Mouse (Mus musculus): ENCODE data around the gene Ccpg1. TPM values are rescaled to one million over a fixed set of nuclear protein-coding genes. Genes with fewer than 3 reads are reported as not detected.

Ccpg1 gene
- polyA plus RNA-seq, 1 experiment = 65.3 TPM

DNA sequence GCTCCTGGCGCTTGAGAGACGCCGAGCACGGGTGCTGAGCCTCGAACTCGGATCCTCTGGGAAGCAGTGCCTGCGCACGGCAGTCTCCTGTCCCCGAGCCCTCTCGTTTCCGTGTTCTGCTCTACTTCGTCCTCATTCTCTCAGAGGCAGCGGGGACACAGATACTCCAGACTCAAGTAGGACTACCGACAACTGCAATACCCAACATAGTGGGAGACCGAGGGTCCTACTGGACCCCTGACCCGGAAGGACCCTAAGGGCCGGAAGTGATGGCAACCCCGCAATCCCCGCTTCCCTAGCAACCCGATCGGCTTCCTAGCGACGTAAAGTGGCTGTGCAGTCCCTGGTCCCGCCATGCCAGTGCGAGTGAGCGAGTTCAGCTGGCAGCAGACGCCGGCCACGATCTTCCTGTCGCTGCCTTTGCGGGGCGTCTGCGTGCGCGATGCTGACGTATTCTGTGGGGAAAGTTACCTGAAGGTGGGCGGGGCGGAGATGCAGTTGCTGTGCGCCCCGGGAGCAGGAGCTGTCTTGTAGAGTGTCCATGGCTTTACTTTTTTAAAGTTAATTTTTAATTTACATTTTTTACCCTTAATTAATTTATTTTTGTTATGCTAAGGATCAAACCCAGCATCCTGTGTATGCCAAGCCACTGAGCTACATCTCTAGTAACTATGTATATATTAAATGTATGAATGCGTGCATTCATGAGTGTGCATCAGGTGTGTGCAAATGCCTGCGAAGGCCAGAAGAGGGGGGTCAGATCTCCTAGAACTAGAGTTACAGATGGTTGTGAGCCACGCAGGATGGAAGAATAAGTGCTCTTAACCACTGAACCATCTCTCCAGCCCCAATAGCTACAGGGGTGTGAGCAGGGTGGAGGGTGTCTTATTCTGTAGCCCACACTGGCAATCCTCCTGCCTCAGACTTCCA is 26.4 kb upstream of the Ccpg1 start, which contains the start of the genes Dyx1c1 and Gm44503:
Dyx1c1 (plus strand) TSS at position 265 of the 930 bp plus-strand sequence.
Gm44503 (plus strand) TSS at position 332 of the 930 bp plus-strand sequence.
- Histone ChIP-seq H3K27ac (ENCODE audit: control insufficient read depth, insufficient read depth, low read depth, low read length, poor library complexity) (peak within 1 kb of the TSS; percentile 47), H3K4me1 (ENCODE audit: control insufficient read depth, insufficient read depth, low read length) (peaks cover 2% of the 10 kb centered on the region; the same call in 1 of the 2 replicates)
- WGBS = 2% methylated on average over 43 of the region's 43 CpGs

GRCm38 (mm10) chr9:72961346-72961745 is 23.9 kb upstream of the Ccpg1 start:
- no peak overlapping the region for H3K4me3 ChIP-seq (replicated peaks; ENCODE audit: control insufficient read depth, low read depth, low read length)
- TF ChIP-seq POLR2A (IDR thresholded peaks at IDR 0.05; ENCODE audit: borderline replicate concordance, control insufficient read depth, low read depth, low read length) (no peak), CTCF (IDR thresholded peaks at IDR 0.05; ENCODE audit: control insufficient read depth, insufficient read depth, low read length) (no peak)
- H3K27ac ChIP-seq (ENCODE audit: control insufficient read depth, insufficient read depth, low read depth, low read length, poor library complexity) = peak overlapping the region; percentile 5; the same call in 1 of the 2 replicates
- 70% methylated on average over 8 of the region's 8 CpGs for WGBS
- H3K4me1 ChIP-seq (ENCODE audit: control insufficient read depth, insufficient read depth, low read length) = peaks cover 6% of the 10 kb centered on the region; the same call in 1 of the 2 replicates

More for the DNA sequence above, 26.4 kb upstream of the Ccpg1 start, which contains the start of the genes Dyx1c1 and Gm44503:
- TF ChIP-seq CTCF (IDR thresholded peaks at IDR 0.05; ENCODE audit: control insufficient read depth, insufficient read depth, low read length) = no peak
- TF ChIP-seq POLR2A (IDR thresholded peaks at IDR 0.05; ENCODE audit: borderline replicate concordance, control insufficient read depth, low read depth, low read length) = peak; percentile 50; the same call in 1 of the 2 replicates
- peak within 1 kb of the TSS; percentile 88 for H3K4me3 ChIP-seq (replicated peaks; ENCODE audit: control insufficient read depth, low read depth, low read length)

DNA sequence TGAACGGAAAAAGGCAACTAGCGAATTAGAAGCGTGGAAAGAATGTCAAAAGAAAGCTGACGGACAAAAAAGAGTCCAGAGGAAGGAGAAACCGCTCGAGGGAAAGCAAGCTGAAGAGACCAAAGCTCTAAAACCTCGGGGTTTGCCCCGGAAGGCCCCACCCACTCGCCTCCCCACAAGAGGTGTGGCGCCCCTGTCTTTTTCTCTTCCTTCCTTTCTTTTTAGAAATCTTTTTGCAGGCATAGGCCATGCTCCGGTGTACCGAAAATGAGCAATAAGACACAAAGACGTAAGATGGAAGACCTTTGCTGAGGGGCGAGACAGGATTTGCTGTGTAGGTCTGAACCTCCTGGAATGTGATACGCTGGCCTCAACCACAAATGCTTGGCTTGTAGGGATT is 23.3 kb upstream of the Ccpg1 start:
- TF ChIP-seq POLR2A (IDR thresholded peaks at IDR 0.05; ENCODE audit: borderline replicate concordance, control insufficient read depth, low read depth, low read length) (no peak), CTCF (IDR thresholded peaks at IDR 0.05; ENCODE audit: control insufficient read depth, insufficient read depth, low read length) (no peak)
- 36% methylated on average over 15 of the region's 15 CpGs for WGBS
- H3K4me3 ChIP-seq (replicated peaks; ENCODE audit: control insufficient read depth, low read depth, low read length) = no peak overlapping the region
- H3K4me1 ChIP-seq (ENCODE audit: control insufficient read depth, insufficient read depth, low read length) = peaks cover 6% of the 10 kb centered on the region; the same call in 1 of the 2 replicates
- H3K27ac ChIP-seq (ENCODE audit: control insufficient read depth, insufficient read depth, low read depth, low read length, poor library complexity) = no peak overlapping the region

GRCm38 (mm10) chr9:72968349-72969061 is 16.7 kb upstream of the Ccpg1 start:
- peak; percentile 68 for TF ChIP-seq CTCF (IDR thresholded peaks at IDR 0.05; ENCODE audit: control insufficient read depth, insufficient read depth, low read length)
- no peak for TF ChIP-seq POLR2A (IDR thresholded peaks at IDR 0.05; ENCODE audit: borderline replicate concordance, control insufficient read depth, low read depth, low read length)
- H3K4me1 ChIP-seq (ENCODE audit: control insufficient read depth, insufficient read depth, low read length) = peaks cover 5% of the 10 kb centered on the region
- H3K4me3 ChIP-seq (replicated peaks; ENCODE audit: control insufficient read depth, low read depth, low read length) = peak overlapping the region; percentile 68
- 9% methylated on average over 11 of the region's 11 CpGs for WGBS
- H3K27ac ChIP-seq (ENCODE audit: control insufficient read depth, insufficient read depth, low read depth, low read length, poor library complexity) = peak overlapping the region; percentile 93

- H3K4me1 ChIP-seq (ENCODE audit: control insufficient read depth, insufficient read depth, low read length) = peaks cover 5% of the 10 kb centered on the region
- H3K27ac ChIP-seq (ENCODE audit: control insufficient read depth, insufficient read depth, low read depth, low read length, poor library complexity) = no peak overlapping the region
- no peak for TF ChIP-seq POLR2A (IDR thresholded peaks at IDR 0.05; ENCODE audit: borderline replicate concordance, control insufficient read depth, low read depth, low read length)
- peak; percentile 32; the same call in 1 of the 2 replicates for TF ChIP-seq CTCF (IDR thresholded peaks at IDR 0.05; ENCODE audit: control insufficient read depth, insufficient read depth, low read length)
- H3K4me3 ChIP-seq (replicated peaks; ENCODE audit: control insufficient read depth, low read depth, low read length) = no peak overlapping the region
- 43% methylated on average over 7 of the region's 7 CpGs for WGBS
Measured at GRCm38 (mm10) chr9:72969874-72970273, 15.4 kb upstream of the Ccpg1 start.

GRCm38 (mm10) chr9:72972435-72972834 is 12.8 kb upstream of the Ccpg1 start:
- peaks cover 3% of the 10 kb centered on the region for H3K4me1 ChIP-seq (ENCODE audit: control insufficient read depth, insufficient read depth, low read length)
- TF ChIP-seq POLR2A (IDR thresholded peaks at IDR 0.05; ENCODE audit: borderline replicate concordance, control insufficient read depth, low read depth, low read length) (no peak), CTCF (IDR thresholded peaks at IDR 0.05; ENCODE audit: control insufficient read depth, insufficient read depth, low read length) (no peak)
- 86% methylated on average over 5 of the region's 5 CpGs for WGBS
- H3K4me3 ChIP-seq (replicated peaks; ENCODE audit: control insufficient read depth, low read depth, low read length) = no peak overlapping the region
- no peak overlapping the region for H3K27ac ChIP-seq (ENCODE audit: control insufficient read depth, insufficient read depth, low read depth, low read length, poor library complexity)

DNA sequence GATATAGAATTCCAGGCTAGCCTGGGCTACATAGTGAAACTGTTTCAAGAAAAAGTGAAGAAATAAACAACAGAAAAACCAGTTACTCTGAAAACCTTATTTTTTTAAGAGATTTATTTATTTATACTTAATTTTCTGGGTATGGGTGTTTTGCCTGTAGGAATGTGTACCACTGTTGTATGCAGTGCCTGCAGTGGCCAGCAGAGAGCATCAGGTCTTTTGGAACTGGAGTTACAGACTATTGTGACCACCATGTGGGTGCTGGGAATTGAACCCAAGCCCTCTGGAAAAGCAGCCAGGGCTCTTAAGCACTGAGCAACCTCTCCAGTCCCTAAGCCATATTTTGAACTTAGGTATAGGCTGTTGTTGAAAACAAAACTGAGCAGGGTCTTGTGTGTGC is 12.2 kb upstream of the Ccpg1 start:
- Histone ChIP-seq H3K4me1 (ENCODE audit: control insufficient read depth, insufficient read depth, low read length) (peaks cover 3% of the 10 kb centered on the region), H3K27ac (ENCODE audit: control insufficient read depth, insufficient read depth, low read depth, low read length, poor library complexity) (peak overlapping the region; percentile 8; the same call in 1 of the 2 replicates), H3K4me3 (replicated peaks; ENCODE audit: control insufficient read depth, low read depth, low read length) (no peak overlapping the region)
- TF ChIP-seq CTCF (IDR thresholded peaks at IDR 0.05; ENCODE audit: control insufficient read depth, insufficient read depth, low read length) (no peak), POLR2A (IDR thresholded peaks at IDR 0.05; ENCODE audit: borderline replicate concordance, control insufficient read depth, low read depth, low read length) (no peak)

DNA sequence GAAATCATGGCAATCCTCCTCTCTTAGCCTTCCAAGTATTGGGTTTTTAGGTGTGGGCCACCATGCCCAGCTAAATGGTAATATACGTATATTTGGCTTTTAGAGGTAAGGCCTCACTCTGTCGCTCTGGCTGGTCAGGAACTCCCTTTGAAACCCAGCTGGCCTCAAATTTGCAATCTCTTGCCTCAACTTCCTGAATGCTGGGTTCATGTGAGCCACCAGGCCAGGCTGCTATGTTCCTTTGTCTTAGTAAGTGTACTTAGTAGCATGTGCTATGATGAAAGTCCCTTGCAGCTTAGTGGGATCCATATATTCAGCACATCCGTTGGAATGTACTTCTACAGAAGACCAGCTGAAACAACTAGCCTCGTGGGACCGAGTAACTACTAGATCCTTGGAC is 10.5 kb upstream of the Ccpg1 start:
- WGBS = 37% methylated on average over 5 of the region's 5 CpGs
- no peak overlapping the region for H3K4me3 ChIP-seq (replicated peaks; ENCODE audit: control insufficient read depth, low read depth, low read length)
- peaks cover 2% of the 10 kb centered on the region; the same call in 1 of the 2 replicates for H3K4me1 ChIP-seq (ENCODE audit: control insufficient read depth, insufficient read depth, low read length)
- H3K27ac ChIP-seq (ENCODE audit: control insufficient read depth, insufficient read depth, low read depth, low read length, poor library complexity) = peak overlapping the region; percentile 72
- TF ChIP-seq CTCF (IDR thresholded peaks at IDR 0.05; ENCODE audit: control insufficient read depth, insufficient read depth, low read length) (no peak), POLR2A (IDR thresholded peaks at IDR 0.05; ENCODE audit: borderline replicate concordance, control insufficient read depth, low read depth, low read length) (no peak)

Measured in bone marrow, adult 2 months (tissue).